Mouse (Mus musculus): Measurements from ENCODE around the gene Col6a5.

The Col6a5 gene

GRCm38 (mm10) chr9:105960533-105960932, at the start of gene Col6a5:
TSS of gene Col6a5 (minus strand) at chr9:105960643.
- DNase-seq (ENCODE audit: low spot score): no peak

- DNase-seq (ENCODE audit: low spot score): no peak
Observed at GRCm38 (mm10) chr9:105997955-105998354, 37.5 kb upstream of the Col6a5 start.

- no peak for DNase-seq (ENCODE audit: low spot score)
Observed at GRCm38 (mm10) chr9:105992425-105992824, 32.0 kb upstream of the Col6a5 start.

- no peak for DNase-seq (ENCODE audit: low spot score)
Observed at GRCm38 (mm10) chr9:105990099-105990498, 29.7 kb upstream of the Col6a5 start.

- DNase-seq (ENCODE audit: low spot score): no peak
Observed at GRCm38 (mm10) chr9:105989468-105989867, 29.0 kb upstream of the Col6a5 start.

GRCm38 (mm10) chr9:105988096-105988495, 27.7 kb upstream of the Col6a5 start:
- DNase-seq (ENCODE audit: low spot score): no peak

- no peak for DNase-seq (ENCODE audit: low spot score)
Observed at GRCm38 (mm10) chr9:105984931-105985519, 24.6 kb upstream of the Col6a5 start.

GRCm38 (mm10) chr9:105978479-105978878, 18.0 kb upstream of the Col6a5 start:
- no peak for DNase-seq (ENCODE audit: low spot score)

GRCm38 (mm10) chr9:105976871-105977270, 16.4 kb upstream of the Col6a5 start:
- no peak for DNase-seq (ENCODE audit: low spot score)

- DNase-seq (ENCODE audit: low spot score): no peak
Observed at GRCm38 (mm10) chr9:105976314-105976713, 15.9 kb upstream of the Col6a5 start.

GRCm38 (mm10) chr9:105973736-105974135, 13.3 kb upstream of the Col6a5 start:
- no peak for DNase-seq (ENCODE audit: low spot score)

- no peak for DNase-seq (ENCODE audit: low spot score)
Observed at GRCm38 (mm10) chr9:105972031-105972430, 11.6 kb upstream of the Col6a5 start.

- DNase-seq (ENCODE audit: low spot score): no peak
Observed at GRCm38 (mm10) chr9:105971351-105971894, 11.0 kb upstream of the Col6a5 start.

GRCm38 (mm10) chr9:105970901-105971300, 10.5 kb upstream of the Col6a5 start:
- no peak for DNase-seq (ENCODE audit: low spot score)

GRCm38 (mm10) chr9:105967976-105968375, 7.5 kb upstream of the Col6a5 start:
- DNase-seq (ENCODE audit: low spot score): no peak

- DNase-seq (ENCODE audit: low spot score): no peak
Observed at GRCm38 (mm10) chr9:105959116-105959515, 1.3 kb downstream of the Col6a5 start.

GRCm38 (mm10) chr9:105949755-105950154, 10.7 kb downstream of the Col6a5 start:
- no peak for DNase-seq (ENCODE audit: low spot score)

- DNase-seq (ENCODE audit: low spot score): no peak
Observed at GRCm38 (mm10) chr9:105947577-105947976, 12.9 kb downstream of the Col6a5 start.

GRCm38 (mm10) chr9:105933816-105934215, 26.6 kb downstream of the Col6a5 start:
- DNase-seq (ENCODE audit: low spot score): no peak

- no peak for DNase-seq (ENCODE audit: low spot score)
Observed at GRCm38 (mm10) chr9:105929287-105929686, 31.2 kb downstream of the Col6a5 start.

GRCm38 (mm10) chr9:105928406-105929071, 31.9 kb downstream of the Col6a5 start:
- no peak for DNase-seq (ENCODE audit: low spot score)

GRCm38 (mm10) chr9:105923659-105924058, 36.8 kb downstream of the Col6a5 start:
- no peak for DNase-seq (ENCODE audit: low spot score)

- no peak for DNase-seq (ENCODE audit: low spot score)
Observed at GRCm38 (mm10) chr9:105915186-105915585, 45.3 kb downstream of the Col6a5 start.

- no peak for DNase-seq (ENCODE audit: low spot score)
Observed at GRCm38 (mm10) chr9:105910166-105910565, 50.3 kb downstream of the Col6a5 start.
